Mouse (Mus musculus) spleen, embryonic (tissue): ENCODE results near the gene BC049762.

Experiments used
- CTCF ChIA-PET: fragments of 350-600 bp; sonication (Branson Sonifier 250); formaldehyde crosslinking; loops from one replicate; lab custom pipeline; 2022; lab: Charles Lee

The BC049762 gene

DNA sequence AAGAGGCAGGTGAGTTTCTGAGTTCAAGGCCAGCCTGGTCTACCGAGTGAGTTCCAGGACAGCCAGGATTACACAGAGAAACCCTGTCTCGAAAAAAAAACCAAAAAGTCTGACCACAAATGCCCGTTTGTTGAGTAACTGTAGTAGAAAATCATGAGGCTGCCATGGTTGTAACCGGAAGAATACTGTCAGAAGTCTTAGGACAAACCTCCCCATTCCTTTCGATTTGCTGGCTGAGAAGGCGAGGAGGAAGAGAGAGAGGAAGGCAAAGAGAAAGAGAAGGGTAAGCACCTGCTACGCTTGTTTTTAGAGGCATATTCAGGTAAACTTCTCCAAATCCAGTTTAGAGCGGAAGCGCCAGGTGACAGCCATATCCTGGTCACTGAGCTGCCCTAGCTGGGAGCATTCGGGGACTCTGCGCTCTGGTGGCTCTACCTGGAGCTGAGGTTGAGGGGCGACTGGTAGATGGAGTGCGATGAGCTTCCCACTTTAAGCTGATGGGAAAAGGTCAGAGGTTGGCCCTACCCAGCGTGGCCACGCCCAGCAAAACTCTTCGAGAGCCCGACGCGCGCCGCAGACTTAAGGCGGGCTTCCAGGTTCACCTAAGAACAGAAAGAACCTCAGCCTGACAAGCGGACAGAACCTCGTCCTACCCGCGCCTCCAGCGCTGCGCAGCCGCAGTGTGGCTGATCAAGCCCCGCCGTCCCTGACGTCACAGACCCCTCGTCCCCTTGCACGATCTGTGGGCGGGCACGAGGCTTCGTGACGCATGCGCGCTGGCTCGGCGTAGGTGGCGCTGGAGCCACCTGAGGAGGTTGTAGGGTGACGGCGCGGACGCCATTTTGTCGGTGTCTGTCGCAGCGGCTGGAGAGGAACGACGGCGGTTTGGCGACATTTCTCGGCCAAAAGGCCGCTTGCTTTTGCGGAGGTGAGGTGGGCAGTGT is at the start of gene BC049762:
TSS of gene BC049762 (minus strand) at position 705 of the 944 bp plus-strand sequence.
- CTCF ChIA-PET, result no interaction called here

DNA sequence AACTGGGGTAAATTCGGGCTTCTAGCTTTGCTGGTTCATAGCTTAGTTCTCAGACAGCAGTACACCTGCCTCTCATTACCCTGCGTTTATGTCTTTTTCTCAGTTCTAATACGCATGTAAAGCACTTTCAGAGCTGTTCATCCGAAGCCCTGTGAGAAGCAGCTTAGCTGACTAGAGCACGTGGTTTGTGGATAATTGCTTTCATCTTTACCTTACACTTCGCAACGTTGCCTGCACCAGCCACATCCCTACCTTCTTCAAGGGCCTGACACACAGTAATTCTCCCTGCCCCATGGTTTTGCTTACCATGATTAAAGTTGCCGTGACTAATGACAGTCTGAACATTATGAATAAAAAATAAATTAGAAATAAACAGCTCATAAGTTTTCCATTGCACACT is 49.0 kb upstream of the BC049762 start:
- CTCF ChIA-PET, result no interaction called here

DNA sequence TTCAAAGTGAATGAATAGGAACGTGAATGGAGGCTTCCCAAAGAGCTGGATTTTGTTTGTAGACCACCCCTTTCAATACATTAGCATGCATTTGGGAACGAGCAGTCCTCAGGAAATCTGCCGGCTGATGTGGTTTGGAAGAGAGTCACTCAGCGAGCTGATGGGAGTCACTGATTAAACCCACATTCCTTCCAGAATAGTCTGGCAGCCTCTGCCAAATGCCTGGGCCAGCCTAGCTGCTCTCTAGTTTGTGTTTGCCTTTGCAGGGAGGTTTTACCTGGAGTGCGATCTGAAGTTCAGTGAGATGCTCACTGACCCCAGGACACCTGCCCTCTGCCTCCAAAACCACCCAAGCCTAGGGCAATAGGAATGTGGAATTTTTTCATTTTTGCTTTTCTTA is 45.5 kb upstream of the BC049762 start:
- CTCF ChIA-PET, result no interaction called here

DNA sequence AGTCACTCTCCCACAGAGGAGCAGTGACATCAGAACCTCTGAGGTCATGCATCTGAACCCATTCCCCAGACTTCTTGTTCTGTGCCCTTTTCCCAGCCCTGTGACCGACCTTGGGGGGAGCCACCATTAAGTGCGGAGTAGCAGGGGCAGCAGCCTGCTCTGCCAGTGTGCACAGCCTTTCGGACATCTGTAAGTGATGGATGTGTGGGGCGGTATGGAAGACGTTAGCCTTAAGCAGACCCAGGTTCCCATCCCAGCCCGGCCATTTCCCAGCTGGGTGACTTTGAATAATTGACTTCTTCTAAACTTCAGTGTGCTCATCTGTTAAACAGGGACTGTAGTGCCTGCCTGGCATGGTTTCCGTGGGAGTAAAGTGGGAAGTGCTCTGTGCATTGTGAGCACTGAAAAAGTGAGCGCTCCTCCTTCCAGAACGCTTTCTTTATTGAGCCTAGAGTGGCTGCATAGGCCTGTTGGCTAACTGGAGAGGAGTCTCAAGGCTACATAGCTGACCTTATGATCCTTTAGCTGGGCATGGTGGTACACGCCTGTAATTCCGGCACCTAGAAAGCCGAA is 41.2 kb upstream of the BC049762 start:
- CTCF ChIA-PET, result no interaction called here

DNA sequence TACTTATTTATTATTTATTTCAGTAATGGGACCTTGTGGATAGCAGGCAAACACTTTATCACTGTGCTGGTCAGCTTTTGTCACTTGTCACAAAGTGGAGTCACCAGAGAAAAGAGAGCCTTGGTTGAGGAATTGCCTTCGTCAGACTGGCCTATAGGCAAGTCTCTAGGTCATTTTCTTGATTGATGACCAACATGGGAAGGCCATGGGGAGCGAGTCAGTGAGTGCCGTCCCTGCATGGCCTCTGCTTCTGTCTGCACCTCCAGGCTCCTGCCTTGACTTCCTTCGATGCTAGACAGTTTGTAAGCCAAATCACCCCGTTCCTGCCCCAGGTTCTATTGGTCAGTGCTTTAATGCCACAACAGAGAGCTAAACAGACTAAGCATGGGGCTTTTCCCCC is 39.5 kb upstream of the BC049762 start:
- CTCF ChIA-PET, result no interaction called here

DNA sequence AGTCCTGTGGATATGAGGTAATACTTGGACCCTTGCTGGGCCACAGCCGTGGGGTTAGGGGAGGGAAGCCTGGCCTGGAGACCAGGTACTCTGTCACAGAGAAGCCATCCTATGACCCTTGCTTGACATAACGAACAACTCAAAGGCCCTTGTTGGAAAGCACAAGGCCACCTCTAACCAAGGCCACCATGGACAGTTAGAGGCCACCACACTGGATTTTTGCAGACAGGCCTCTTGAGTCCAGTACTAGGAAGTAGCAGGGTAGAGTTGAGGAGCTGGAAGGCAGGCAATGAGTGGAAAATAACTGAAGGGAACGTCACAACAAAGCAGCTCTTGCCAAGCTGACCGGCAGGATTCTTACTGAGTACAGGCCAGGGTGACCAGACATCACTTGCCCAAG is 35.8 kb upstream of the BC049762 start:
- CTCF ChIA-PET, result no interaction called here

DNA sequence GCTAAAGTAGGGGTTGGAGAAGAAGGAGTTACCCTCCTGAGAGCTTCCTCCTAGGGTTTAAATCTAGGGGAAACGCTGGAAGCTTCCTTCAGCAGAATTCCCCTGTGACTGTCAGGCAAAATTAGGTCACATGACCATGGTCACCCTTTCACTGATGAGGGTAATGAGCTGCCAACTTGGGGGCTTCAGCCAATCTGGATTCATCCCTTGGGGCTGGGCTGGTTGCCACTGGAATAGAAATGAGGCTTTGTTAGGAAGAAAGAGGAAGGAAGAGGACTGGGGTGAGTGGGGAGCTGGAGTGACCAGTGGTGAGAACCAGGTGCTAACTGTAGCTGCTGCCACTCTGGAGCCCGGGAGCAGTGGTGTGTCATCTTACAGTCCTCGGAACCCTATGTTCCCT is 32.9 kb upstream of the BC049762 start:
- CTCF ChIA-PET, result no interaction called here

DNA sequence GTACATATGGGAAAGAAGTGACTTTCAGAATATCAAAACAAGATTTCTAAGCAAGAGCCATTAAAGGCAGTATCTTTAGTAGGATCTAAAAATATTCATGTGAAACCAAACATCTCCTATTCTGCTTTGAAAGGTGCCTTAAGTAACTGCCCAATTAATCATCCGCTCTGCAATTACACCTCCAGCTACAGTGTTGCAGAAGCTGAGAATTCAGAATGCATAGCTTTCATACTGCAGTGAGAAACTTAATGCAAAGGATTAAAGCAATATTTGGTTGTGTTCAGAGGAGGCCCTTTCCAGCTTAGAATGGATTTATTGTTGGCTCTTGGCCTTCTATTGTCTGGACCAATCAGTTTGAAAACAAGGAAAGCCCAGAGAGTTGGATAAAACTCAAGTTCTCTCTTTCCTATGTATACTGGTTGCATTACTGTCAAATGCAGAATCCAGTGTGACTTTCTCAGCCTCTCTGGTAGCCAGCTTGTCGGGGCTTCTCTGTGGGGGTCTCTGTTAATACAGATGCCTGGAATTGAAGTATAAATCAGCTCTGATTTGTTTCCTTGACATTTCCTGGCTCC is 31.2 kb upstream of the BC049762 start:
- CTCF ChIA-PET, result no interaction called here

DNA sequence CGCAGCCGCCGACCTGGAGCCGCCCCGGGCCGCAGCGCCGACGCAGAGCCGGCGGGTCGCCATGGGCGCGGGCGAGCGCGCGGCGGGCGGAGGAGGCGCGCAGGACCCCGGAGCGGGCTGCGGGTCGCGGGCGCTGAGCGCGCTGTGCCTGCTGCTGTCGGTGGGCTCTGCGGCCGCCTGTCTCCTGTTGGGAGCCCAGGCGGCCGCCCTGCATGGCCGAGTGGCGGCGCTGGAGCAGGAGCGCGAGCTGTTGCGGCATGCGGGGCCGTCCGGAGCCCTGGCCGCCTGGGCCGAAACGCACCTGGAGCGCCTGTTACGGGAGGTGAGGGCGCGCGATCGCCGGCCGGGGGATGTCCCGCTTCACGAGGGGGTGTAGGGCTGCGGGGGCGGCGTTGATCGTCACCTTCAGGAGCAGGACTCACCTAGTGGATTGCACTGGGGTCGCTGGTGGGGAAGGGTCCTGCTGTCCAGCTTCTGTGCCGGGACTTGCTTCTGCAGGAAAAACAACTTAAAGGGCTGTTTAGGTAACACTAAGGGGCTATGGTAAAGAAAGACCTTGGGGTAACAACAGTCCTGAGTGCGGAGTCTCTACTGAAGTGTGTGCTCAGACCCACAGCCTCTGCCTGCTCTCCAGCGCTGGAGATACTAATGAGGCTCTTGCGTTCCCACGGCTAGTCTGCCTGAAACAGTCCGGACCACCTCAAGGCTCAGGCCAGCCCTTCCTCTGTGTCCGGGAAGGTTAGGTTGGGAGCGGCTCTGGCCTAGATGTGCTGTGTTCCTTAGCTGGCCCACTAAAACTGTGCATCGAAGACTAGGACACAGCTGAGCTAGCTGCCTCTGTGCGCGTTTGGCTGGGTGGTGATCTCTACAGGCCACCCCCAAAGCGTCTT is 27.5 kb upstream of the BC049762 start:
- CTCF ChIA-PET, result no interaction called here

DNA sequence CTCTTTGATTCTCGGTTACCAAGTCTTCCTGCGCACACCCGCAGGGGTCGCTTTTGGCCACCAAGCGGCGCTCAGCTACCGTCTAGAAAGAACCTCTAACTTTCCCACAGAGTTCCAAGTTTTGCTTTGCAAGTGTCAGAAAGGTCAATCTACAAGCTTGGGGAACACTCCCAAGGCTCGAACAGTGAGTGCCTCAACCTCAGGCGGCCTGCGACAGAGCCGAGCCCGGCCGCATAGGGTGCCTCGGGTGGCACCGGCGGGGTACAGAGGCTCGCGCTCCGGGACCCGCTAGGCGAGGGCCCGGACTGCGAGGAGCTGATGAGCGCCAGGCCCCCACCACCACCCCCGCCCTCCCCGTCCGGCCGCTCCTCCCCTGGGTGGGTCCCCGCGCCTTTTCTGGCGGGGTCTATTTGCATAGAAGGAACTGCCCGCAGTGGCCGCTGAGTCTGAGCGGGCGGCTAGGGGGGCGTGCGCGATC is 26.8 kb upstream of the BC049762 start, which contains the start of gene Col23a1:
TSS of gene Col23a1 (plus strand) at position 357 of the 478 bp plus-strand sequence.
- CTCF ChIA-PET, result no interaction called here

DNA sequence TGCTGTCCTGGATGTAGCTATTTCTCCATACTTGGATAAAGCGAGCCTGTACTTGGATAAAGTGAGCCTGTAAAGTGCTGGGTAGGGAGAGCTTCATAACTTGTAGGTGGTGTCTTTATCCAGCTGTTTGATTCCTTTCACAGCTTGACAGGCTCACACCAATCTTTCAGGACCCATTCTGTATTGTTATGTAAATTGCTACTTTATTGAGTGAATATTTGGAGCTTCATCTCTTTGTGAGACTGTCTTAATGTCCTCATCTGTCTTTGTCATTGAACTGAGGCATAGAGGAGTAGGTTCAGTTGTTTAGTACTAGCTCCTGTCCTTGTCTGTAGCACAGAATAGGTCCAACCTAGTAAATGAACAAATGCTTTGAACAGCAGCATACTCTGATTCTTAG is 11.6 kb upstream of the BC049762 start:
- CTCF ChIA-PET, result interaction anchor here (0.5 kb wide), 1 partner anchor 301 kb away, joined by 6 read pairs; no protein-coding TSS in a partner anchor

DNA sequence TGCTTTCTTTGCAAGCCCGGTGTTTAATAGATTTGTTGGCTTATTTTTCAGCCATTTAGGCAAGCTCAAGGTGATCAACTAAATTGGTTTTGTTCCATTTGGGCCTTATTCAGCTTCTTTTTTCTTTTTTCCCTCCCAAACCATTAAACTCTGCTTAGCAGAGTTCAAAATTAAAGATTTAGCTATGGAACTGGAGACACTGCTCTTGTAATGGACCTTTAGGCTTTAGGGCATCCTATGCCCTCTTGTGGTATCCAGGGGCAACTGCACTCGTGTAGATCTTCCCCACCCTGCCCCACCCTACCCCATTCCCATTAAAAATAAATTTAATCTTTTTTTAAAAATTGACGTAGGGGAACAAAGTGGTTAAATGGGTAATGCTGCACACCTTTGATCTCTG is 2.5 kb upstream of the BC049762 start:
- CTCF ChIA-PET, result no interaction called here

DNA sequence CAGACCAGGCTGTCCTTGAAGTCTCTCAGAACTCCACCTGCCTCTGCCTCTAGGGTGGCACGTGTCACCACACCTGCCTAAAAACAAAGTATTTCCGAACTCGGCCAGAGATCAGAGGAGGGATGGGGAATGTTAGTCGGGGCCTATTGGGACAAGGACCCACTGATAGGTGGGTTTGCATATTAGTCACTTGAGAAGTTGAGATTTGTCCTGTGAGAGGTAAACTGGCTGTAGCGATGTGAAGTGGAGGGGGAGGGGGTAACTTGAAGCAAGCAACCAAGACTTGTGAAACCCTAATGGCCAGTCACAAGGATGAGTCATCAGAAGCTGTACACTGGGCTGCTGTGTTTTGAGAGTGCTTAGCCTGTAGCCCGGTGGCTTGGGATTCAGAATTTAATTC is 1.5 kb upstream of the BC049762 start:
- CTCF ChIA-PET, result interaction anchor here (0.6 to 0.7 kb wide), 2 partner anchors 13 to 25 kb away, joined by 3 to 4 read pairs; no protein-coding TSS in a partner anchor

DNA sequence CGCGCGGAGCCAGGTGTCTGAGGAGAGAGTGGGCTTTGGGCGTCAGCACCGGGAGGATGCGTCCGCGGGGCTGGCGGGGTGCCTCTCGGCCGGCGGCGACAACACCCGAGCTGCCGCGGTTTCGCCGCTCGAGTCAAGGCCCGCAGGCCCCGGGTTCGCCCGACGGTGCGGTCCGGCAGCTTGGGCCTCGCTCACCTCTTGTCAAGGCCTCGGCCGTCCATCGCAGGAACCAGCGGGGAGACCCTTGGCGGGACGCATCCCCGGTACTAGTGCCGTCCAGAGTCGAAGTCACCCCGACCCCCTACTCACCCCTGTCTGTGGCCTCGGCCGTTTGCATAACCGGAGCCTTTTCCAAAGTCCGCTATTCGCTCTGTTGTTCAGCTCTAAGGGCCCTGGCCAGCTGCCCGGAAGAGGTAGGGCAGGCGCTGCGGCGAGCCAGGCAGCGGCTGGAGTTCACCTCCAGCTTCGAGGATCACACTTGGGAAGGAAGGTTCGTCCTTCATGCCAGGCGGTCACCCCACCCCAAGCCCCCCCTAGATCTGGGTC is 513 bp upstream of the BC049762 start:
- CTCF ChIA-PET, result interaction anchor here (0.6 kb wide), 1 partner anchor 26 kb away, joined by 4 read pairs; no protein-coding TSS in a partner anchor

DNA sequence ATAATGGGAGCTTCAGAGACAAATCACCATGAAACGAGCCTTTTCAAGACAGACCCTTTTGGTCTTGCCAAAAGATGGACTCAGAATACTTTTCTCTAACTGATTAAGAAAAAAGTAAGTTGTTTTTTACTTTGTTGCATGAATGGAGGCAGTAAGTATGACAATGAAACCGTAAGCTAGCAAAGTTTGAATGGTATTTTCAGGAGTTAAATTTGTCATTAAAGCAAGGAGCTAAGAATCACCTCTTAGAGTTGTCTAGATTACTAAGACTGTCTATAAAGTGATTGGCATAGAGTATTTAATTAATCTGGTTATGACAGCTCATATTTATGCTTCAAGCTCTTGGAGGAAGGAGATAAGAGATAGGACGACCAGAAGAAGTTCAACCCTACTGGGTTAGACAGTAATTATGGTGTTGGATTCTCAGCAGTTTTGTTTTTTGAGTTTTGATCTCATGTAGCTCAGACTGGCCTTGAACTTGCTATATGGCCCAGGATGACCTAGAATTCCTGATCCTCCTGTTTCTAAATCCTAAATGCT is 1.1 kb downstream of the BC049762 start, which contains the start of gene Clk4:
TSS of gene Clk4 (plus strand) at position 51 of the 540 bp plus-strand sequence.
- CTCF ChIA-PET, result interaction anchor here (0.7 kb wide), 1 partner anchor 1303 kb away, joined by 4 read pairs; no protein-coding TSS in a partner anchor

DNA sequence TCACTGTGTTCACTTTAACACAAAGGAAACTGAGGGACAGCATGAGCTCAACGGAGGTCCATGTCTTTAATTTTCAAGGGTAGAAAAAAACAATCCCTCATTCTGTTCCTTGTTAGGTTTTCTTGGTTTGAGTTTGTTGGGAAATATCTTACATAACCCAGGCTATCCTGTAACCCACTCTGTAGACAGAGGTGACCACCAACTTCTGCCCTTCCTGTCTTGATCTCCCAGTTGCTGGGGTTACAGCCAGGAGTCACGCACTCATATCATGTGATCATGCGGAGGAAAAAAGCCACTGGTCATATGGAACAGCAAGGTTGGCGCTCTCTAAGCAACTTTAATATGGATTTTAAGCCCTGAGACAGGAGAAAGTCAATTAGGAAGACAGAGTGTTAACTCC is 5.8 kb downstream of the BC049762 start:
- CTCF ChIA-PET, result no interaction called here

DNA sequence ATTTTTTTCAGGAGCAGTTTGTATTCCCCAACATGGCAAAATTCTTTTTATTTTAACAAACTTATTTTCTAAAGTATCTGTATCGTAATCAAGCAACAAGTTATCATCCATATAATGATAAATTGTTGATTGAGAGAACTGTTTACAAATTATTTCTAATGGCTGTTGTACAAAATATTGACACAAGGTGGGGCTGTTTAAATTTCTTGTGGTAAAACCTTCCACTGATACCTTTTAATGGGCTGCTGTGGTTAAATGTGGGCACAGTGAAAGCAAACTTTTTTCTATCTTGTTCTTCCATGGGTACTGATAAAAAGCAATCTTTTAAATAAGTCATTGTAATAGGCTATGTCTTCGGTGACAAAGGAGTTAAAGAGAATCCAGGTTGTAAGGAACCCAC is 19.9 kb downstream of the BC049762 start:
- CTCF ChIA-PET, result no interaction called here

DNA sequence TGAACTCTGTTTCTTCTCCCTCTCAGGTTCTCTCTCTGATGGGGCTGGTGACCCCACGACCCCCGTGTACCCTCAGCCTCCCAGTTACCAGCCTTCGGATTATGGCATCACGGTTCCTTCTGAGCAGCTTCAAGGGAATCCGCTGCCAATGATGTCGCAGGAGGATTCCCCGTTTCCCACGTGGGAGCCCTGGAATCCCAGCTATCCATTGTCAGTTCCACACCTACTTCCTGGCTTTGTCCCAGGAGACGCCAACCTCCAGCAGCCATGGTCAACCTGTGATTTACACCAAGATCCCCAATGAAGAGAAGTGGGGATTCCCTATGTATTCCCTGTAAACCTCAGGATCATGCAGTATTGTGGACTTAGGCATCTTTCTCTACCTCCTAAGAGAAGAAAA is 28.2 kb downstream of the BC049762 start:
- CTCF ChIA-PET, result no interaction called here

DNA sequence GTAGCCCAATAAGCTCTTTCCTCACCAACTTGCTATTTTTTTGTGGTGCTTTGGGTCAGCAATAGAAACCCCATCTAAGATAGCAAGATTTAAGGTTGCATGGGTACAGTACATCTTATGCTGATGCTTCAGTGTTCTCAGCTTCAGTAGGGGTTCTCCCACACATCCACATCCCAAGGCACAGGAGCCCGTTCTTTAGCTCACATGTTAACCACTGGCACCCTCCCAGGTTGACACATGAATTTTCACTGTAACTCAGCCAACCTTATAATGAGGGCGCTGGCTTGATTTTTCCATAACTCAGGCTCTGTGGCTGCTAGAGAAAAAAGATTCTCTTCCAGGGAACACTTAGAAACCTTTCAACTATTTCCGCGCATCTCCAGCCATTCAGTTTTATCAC is 35.7 kb downstream of the BC049762 start:
- CTCF ChIA-PET, result no interaction called here

DNA sequence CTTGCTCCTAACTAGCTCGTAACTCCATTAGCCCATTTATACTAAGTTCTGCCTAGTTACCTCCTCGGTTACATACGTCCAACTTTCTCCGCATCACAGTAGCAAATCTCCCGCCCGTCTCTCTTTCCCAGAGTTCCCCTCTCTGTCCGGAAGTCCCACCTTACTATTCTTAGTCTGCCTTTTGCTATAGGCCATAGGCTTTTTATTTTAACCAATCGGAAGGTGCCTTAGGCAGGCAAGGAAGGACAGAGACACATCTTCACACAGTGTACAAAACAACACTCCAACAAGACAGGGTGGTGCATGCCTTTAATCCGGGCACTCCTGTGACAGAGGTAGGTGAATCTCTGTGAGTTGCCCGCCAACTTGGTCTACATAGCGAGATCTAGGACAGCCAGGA is 42.5 kb downstream of the BC049762 start, which contains the start of gene Gm12569:
TSS of gene Gm12569 (plus strand) at position 166 of the 400 bp plus-strand sequence.
- CTCF ChIA-PET, result no interaction called here
